Mouse (Mus musculus) urinary bladder, postnatal 0 days (tissue): Measurements from ENCODE around the gene Chrd. TPM values are rescaled to one million over a fixed set of nuclear protein-coding genes. Genes with fewer than 3 reads are reported as not detected.

Source experiments
- polyA plus RNA-seq: library from polyadenylated mRNA; unstranded; fragments of >200 nt; fragmentation: Nextera tagmentation; extraction: Ambion mirVana; gene quantifications from 2 replicates; pipeline ENCODE4 v1.2.1, GENCODE M21; 2015

The Chrd gene
- 9.1 and 11.0 TPM in 2 replicates for polyA plus RNA-seq

DNA sequence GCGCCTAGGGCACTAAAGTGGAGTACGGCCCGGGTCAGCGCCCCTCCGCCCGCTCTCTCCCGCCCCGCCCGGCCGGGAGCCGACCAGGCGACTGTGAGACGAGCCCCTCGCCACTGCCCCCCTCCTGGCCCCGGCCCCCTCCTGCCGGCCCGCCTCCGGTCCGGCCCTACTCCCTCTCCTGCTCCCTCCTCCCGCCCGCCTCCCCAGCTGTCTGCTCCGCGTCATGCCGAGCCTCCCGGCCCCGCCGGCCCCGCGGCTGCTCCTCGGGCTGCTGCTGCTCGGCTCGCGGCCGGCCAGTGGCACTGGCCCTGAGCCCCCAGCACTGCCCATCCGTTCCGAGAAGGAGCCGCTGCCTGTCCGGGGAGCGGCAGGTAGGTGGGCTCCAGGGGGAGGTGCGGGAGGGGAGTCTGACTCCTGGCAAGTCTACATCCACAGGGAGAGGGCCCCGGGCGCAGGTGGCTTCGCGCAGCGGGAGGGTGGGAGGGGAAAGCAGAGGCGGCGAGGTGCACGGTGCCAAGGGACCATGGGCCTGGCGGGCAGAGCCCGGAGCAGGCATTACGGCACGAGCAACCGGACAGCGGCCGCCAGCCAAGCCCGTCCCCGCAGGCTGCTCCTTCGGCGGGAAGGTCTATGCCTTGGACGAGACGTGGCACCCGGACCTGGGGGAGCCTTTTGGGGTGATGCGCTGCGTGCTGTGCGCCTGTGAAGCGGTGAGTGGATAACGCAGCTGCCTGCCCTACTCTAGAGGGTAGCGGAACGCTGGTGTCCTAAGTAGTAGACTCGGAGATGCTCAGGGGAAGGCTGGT lies at the start of gene Chrd:
Gene Chrd (plus strand): TSS at position 203 of the 806 bp plus-strand sequence.

GRCm38 (mm10) chr16:20693111-20693701 lies 39.7 kb upstream of the Chrd start, which contains the start of gene Fam131a:
Gene Fam131a (plus strand): TSS chr16:20693241.

GRCm38 (mm10) chr16:20717181-20717977 lies 15.5 kb upstream of the Chrd start, which contains the start of the genes Polr2h and Clcn2:
Gene Polr2h (plus strand): TSS chr16:20717665.
Gene Clcn2 (minus strand): TSS chr16:20717746.

GRCm38 (mm10) chr16:20733731-20734730 lies 1.1 kb downstream of the Chrd start, which contains the start of gene Thpo:
Gene Thpo (minus strand): TSS chr16:20734511.

Other genes with a start within 250 kb of the Chrd start
- gene Eif2b5, start 234.3 kb upstream of the Chrd start, polyA plus RNA-seq = 45.5 and 53.1 TPM in 2 replicates
- 16.3 and 18.4 TPM in 2 replicates for gene Dvl3, start 216.1 kb upstream of the Chrd start, polyA plus RNA-seq
- 388 and 392 TPM in 2 replicates for gene Ap2m1, start 197.6 kb upstream of the Chrd start, polyA plus RNA-seq
- gene Abcf3, start 184.6 kb upstream of the Chrd start, polyA plus RNA-seq = 27.3 and 32.1 TPM in 2 replicates
- 1.4 and 2.5 TPM in 2 replicates for gene Vwa5b2, start 143.7 kb upstream of the Chrd start, polyA plus RNA-seq
- 14.9 and 18.2 TPM in 2 replicates for gene Eef1akmt4, start 121.5 kb upstream of the Chrd start, polyA plus RNA-seq
- not detected in 2 replicates for gene Gm49333, start 121.5 kb upstream of the Chrd start, polyA plus RNA-seq
- gene Alg3, start 121.4 kb upstream of the Chrd start, polyA plus RNA-seq = 27.5 and 30.5 TPM in 2 replicates
- gene Camk2n2, start 111.8 kb upstream of the Chrd start, polyA plus RNA-seq = 0.48 and 0.58 TPM in 2 replicates
- gene Ece2, start 103.3 kb upstream of the Chrd start, polyA plus RNA-seq = 0.42 and 0.94 TPM in 2 replicates
- 175 and 183 TPM in 2 replicates for gene Psmd2, start 81.5 kb upstream of the Chrd start, polyA plus RNA-seq
- gene Eif4g1, start 64.8 kb upstream of the Chrd start, polyA plus RNA-seq = 106 and 116 TPM in 2 replicates
- gene Fam131a, start 39.9 kb upstream of the Chrd start, polyA plus RNA-seq = 10.9 TPM in 2 replicates
- gene Polr2h, start 15.5 kb upstream of the Chrd start, polyA plus RNA-seq = 52.9 and 58.7 TPM in 2 replicates
- gene Clcn2, start 15.4 kb upstream of the Chrd start, polyA plus RNA-seq = 1.6 TPM in 2 replicates
- 0.46 and 1.3 TPM in 2 replicates for gene Thpo, start 1.4 kb downstream of the Chrd start, polyA plus RNA-seq